Mouse (Mus musculus): ENCODE data around the gene Strn4. TPM values are rescaled to one million over a fixed set of nuclear protein-coding genes. Genes with fewer than 3 reads are reported as not detected.

Strn4 gene
- polyA plus RNA-seq, 2 experiments from 2014 or later: 19.2 TPM

DNA sequence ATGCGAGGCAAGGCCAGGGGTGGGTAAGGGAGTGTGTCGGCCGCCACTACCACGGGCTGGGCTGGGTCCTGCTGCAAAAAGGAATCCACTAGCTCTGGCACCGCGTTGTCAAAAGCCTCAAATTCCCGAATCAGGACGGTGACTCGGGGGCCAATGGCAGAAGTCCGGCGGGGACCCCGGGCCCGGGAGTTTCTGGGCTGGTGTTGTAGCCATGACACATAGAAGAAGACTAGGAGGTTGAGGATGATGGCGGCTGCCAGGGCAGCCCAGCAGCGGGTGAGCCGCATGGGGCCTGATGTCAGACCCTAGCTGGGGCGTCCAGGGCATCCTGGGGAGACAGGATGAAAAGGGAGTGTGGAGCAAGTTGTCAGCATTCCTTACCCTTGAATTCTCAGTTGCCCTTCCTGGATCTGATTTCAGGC lies 4.0 kb upstream of the Strn4 start:
- ATAC-seq: no peak

DNA sequence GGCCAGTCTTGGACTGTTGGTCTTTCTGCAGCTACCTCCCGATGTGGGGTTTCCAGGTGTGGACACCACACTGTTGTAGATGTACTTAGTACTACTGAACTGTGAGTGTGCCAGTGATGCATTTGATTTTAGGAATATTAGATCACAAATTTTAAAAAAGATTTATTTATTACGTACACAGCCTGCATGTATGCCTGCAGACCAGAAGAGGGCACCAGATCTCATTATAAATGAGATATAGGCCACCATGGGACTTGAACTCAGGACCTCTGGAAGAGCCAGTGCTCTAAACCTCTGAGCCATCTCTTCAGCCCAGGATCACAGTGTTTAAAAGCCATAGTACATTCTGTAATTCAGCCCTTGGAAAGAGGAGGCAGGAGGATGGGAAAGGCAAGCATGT lies 3.2 kb upstream of the Strn4 start:
- no peak for ATAC-seq

DNA sequence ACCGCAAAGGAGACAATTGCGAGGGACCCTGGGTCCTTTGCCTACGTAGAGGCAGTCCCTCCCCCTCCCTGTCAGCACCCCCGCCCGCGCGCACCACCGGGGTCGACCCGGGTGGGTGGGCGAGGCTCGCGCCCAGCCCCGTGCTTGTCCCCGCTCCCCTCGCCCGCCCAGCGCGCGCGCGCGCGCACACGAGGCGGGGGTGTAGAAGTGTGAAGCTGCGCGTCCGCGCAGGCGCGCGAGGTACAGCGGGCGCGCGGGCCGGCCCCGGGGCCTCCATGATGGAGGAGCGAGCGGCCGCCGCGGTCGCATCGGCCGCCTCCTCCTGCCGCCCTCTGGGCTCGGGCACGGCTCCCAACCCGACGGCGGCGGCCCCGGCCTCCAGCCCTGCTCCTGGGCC lies 387 bp downstream of the Strn4 start:
- peak; percentile 82 for ATAC-seq

DNA sequence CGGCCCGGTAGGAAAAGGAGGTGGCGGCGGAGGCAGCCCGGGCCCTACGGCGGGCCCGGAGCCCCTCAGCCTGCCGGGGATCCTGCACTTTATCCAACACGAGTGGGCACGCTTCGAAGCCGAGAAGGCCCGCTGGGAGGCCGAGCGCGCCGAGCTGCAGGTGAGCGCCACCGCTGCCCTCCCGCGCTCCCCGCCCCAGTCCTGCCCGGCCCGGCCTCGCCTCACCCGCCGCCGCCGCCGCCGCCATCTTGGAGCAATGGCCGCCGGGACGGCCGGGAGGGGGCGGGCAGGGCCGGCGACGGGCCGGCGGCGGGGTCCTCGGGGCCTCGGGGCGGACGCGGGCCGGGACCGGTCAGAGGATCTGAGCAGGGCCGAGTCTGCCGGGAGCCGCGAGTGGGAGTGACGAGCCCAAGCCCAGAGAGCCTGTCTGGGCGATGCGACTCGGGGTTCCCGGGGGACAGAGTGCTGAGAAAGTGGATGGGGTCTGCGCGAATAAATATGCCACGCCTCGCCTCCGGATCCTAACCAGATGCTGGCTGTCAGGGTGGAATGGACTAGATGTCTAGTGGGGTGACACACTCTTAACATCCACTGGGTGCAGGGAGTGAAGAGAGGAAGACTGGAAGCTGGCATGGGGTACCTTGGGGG lies 910 bp downstream of the Strn4 start, which contains the start of gene Fkrp:
Fkrp (minus strand) TSS at position 258 of the 648 bp plus-strand sequence.
- ATAC-seq: peak; percentile 53

DNA sequence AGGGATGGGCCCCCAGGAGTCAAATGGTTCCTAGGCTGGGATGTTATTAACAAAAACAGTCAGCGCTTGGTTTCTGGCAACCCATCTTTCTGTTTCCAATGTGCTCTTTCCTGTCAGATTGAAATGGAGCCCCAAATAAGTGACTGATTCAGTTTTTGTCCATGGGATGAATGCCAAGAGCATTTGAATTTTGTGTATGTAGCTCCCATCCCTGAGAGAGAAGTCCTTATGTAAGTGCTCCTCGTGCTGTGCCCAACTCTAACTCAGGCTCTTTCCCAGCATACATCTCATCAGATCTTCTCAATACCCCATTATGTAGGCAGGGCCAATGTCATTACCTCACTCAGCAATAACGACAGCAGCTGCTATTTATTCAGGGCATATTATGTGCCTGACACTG lies 2.0 kb downstream of the Strn4 start:
- no peak for ATAC-seq

DNA sequence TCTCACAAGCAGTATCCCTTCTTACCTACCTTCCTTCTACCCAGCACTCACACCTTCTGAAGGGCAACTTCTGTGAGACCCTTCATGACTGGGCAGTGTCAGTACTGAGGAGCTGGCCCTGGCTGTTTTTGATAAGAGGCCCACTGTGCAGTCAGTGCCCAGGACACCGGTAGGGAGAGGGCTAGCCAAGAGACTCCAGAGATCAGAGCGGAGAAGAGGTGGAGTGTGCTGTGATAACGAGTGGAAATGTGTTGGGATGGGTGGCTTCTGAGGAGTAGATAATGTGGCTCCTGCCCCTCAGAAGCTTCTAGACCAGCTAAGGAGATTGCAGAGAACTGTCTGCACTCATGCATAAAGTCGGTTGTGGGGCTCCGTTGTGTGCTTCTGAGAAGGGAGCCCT lies 4.1 kb downstream of the Strn4 start:
- ATAC-seq: no peak

DNA sequence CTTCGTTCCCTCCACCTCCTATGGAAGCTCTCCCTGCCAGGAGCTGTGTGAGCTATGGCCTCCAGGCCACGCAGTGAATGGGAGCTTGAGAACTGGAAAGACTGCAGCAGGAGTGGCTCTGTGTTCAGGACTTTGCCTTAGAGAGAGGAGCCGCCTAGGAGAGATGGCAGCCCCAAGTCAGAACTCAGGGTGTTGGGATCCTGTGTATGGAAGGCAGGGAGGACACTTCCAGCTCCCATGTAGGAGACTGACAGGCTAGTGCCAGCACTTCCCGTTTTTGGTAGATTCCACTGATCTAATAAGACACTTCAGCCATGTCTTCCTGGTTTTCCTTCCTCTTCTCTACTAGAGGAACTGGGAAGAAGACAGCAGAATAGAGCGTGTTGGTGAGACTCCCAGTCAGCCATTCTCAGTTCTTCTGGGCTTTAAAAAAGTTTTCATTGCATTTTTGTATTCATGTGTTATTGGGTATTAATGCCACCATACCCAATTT lies 4.6 kb downstream of the Strn4 start:
- no peak for ATAC-seq

DNA sequence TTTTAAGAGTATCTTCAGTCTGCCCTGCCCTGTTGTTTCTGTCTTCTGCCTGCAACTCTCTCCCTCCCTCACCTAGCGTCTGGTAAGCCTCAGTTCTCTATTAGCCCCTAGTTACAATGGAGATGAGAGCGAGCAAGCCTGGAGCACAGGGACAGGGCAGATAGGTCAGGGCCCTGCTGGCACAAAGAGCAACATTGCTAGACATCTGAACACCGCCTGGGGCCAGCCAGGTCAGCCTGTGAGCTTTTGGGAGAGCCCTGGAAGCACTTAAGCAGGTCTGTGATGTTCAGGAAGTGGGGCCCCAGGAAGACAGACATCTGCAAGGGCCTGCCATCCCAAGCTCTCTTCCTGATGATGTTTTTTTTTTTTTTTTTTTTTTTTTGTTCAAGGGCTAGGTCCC lies 5.4 kb downstream of the Strn4 start:
- ATAC-seq: no peak

DNA sequence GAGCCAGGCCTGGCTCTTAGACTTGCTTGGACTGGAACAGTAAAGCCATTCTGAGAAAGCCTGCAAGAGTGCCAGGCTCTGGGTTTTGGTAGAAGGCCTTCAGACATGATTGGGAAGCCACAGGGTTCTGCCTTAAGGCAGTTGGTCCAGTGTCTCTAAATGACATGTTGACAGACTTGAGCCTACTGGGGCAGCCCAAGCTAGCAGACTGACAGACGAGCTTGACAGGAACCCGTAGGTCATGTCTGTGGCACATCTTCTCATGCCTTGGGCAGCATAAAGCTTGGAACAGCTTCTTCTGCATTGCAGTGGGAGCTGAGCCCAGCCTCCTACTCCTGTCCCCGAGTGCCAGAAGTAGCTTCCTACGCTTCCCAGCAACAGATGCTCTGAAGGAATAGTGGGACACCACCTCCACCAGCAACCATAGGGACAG lies 6.0 kb downstream of the Strn4 start:
- no peak for ATAC-seq

DNA sequence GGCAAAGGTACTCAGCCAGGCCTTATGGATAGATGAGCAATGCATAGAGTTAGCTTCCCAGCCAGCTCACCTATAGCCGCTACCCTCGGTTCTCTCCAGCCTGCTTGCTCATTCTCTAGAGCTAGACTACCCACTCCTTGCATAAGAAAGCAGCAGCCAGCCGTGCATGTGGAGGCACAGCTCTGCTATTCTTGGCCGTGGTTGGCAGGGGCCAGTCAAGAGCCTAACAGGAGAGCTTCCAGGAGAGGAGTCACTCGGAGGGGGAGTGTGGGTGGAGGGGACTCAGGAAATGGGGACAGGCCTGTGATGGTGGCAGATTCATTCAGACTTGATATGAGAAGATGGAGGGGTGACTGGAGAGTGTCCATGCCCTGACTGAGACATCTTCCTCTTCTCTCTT lies 8.0 kb downstream of the Strn4 start:
- no peak for ATAC-seq

DNA sequence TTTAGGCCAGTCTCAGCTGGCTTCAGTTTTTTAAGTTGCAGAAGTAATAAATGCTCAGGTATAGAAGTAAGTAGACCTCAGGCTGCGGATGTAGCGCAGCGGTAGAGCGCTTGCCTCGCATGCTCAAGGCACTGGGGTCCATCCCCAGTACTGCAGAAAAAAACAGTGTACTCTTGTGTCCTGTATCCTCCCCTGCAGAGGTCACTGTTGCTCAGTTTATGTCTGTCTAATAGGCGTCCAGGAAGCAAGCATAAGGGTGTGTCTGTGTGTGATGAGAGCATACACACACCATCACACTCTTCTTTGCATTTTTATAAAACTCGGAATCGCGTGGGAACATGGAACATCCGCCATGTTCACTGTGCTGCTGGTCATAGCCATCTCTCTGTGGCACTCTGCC lies 10.1 kb downstream of the Strn4 start:
- peak; percentile 95 for ATAC-seq

DNA sequence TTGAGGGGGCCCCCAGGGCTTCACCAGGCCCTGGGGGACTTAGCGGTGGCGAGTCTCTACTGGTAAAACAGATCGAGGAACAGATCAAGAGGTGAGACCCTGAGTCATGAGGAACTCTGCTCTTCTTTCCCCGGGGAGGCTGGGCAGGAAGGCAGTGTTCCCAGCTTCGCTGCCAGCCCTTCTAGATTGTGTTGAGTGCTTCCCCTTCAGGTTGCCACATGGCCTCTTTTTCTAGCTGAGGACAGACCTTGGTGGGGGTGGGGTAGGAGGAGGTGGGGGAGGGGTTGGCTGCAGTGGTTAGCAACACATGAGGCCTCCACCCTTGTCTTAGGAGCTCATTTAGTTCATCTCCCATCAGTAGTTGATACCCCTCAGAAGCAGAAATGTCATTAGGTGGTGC lies 10.9 kb downstream of the Strn4 start:
- no peak for ATAC-seq

DNA sequence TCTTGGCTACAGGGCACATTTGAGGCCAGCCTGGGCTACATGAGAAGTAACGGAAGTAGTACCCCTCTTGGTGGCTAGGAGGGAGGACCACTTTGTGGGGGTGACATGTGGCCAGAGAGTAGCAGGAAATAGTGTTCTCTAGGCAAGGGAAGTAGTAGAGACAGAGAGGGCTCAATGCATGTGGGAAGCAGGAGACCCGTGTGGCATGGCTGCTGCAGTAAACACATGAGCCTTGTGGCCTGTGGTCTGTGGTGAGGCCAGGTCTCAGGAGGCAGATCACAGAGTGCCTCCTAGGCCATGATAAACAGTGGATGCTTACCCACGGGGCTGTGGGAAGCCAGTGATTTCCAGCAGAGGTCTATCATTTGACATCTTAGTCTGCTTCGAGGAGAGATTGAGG lies 11.6 kb downstream of the Strn4 start:
- ATAC-seq: no peak

DNA sequence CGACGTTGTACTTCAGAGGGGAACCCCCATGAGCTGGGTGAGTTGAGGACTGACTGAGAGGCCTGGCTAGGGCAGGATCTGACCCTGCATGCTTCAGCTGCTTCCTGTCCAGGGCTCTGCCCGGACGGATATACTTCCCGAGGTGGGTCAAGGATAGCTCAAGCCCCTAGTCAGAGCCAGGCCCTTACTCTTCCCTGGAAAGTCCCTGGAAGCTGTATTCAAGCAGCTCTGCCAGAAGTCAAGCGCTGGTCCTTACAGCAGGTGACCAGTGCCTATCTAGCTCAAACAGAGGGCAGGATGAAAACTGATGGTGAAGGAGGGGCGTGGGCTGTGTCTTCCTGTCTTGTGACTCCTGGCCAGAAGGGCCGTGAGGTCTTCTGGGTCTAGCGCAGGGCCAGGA lies 14.8 kb downstream of the Strn4 start:
- no peak for ATAC-seq

DNA sequence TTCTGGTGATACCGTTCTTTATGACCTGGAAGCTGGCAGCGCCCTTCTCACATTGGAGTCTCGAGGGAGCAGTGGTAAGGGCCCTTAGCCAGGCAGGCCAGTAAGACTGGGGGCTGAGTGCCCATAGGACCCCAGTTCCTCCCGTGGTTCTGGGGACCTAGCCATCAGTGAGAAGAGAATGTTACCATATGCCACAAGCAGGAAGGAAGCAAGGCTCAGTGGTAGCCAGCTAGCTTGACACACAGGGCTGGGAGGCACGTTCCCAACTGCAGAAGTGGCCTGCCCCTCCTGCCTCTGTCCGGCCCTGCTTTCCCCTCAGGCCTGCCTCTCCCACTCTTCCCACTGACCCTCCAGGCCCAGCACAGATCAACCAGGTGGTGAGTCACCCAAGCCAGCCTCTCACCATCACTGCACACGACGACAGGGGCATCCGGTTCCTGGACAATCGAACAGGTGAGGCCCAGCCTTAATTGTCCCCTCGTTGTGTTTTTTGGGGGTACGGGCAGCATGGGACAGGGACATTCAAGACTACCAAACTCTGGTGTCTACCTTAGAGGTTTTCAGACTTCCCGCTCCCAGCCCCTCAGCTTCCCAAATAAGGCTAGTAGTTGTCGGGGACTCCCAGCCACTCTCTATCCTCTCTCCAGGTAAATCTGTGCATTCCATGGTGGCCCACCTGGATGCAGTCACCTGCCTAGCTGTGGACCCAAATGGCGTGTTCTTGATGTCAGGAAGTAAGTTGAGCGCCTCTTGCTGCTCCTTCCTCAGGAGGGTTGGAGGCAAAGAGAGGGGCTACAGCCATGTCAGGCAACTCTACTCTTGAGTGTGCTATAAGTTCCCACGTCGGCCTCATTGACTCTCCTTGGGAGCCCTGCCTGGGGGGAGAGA lies 22.5 kb downstream of the Strn4 start:
- ATAC-seq: no peak

DNA sequence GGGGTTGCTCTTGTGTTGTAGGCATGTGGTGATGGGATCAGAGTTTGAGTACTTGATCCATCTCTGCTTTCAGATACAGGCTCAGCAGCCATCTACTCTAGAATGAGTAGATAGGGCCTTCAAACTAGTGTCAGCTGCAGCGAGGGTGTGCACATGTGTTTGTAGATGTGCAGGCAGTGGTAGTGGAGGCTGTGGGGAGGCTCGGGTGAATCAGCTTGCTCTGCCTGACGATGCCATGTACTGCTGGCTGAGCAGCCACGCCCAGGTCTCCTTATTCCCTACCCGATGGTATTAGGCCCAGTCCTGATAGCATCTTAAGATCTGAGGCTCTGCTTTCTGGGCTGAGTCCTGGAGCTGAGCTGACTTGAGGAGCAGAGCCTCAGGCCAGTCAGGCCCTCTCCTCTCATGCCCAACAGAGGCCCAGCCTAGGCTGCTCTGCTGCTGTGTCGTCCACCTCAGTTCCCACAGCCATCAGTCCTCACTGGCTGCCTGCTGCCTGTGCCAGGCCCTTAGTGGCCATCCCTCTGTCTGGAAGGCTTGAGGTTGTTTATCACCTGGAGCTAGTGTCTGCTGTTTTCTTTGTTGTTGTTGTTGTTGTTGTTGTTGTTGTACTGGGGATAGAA lies 23.2 kb downstream of the Strn4 start:
- ATAC-seq: no peak

DNA sequence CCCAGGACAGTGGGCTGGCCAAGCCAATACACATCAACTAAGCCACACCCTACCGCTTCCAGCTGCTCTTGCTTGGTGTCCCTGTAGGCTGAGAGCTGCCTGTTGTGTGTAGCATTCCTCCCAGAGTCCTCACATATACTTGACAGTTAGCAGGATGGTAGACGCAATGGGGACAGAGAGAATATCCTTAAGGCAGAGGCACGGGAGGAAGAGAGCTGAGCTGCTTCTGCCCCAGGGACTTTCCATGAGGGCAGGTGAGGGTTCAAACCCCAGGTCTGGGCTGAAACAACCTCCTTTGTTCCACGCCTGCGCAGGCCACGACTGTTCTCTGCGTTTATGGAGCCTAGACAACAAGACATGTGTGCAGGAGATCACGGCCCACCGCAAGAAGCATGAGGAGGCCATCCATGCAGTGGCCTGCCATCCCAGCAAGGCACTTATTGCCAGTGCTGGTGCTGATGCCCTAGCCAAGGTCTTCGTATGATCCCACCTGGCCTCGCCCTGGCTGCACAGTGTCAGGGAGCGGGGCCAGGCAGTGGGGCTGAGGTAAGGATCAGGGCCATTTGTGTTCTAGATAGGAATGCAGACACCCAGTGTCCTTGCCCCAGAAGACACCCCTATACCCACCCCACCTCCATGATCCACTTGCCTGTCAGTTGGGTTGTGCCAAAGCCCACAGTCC lies 23.9 kb downstream of the Strn4 start:
- no peak for ATAC-seq

DNA sequence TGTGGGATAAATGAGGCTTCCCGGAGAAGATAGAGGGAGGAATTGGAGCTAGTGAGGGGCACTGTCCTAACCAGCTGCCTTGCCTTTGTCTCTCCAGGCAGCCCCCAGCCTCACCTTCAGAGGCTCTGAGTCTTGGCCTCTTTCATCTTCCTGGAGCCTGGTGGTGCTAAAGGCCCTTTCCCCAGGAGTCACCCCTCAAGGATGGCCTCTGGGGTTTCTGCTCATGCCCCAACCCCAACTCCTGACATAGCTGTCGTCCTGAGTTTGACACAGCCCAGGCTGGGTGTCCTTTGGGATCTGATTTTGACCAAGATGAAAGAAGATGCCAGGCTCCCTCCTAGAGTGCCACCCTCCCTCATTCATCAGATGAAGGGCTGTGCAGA lies 24.4 kb downstream of the Strn4 start:
- ATAC-seq: no peak

DNA sequence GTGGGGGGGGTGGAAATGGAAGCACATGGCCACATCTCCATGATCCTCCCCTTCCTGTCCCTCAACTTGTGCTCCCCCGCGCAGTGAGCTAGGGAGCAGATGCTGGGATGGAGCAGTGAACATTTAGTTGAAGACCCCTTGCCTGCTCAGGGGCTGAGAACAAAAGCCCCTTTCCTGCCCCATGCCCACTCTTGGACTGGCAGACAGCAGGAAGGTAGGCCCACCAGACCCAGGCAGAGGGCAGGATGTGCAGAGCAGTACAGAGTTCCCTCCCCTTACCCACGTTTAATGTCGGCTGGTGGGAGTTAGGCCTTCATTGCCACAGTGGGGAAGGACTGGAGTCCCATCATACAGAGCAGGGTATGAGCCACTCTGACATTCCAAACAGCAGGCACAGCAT lies 25.4 kb downstream of the Strn4 start:
- ATAC-seq: no peak

DNA sequence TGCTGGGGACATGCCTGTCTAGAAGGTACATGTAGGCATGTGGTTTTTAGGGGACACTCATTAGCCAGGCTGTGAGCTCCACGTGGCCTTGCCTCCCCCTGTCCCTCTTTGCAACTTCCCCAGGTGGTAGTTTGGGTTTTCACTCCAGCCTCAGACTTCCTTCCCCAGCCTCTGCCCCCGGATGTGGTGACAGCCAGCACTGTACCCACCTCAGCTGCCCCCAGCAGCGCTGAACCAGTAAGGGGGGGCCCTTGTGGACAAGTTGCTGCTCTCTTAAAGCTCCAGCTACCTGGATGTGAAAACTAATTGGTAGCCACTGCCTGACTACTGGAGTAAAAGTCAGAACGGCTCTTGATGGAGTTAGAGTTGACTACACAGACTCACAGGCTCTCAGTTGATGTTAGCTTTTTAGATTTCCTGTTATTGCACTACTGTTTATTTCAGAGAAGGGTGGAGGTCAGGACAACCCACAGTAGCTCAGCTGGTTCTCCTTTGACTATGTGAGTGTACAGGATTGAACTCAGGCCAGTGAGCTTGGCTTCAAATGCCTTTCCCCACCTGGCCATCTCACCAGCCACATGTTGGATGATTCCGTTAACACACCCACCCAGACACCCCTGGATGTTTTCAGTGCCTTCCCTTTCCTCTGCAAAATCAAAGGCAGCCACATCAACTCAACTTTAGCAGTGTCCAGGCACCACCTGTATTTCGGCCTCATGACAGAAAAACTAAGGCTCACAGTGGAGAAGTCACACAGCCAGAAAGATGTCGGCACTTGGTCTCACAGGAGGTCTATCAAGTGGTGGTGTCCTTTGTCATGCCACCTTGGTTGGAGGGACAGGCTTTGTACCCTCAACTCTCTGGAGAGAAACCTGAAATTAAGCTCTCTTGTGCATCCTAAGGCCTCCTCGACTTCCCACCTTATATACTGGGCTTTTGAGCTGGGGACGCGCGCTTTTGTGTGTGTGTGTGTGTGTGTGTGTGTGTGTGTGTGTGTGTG lies 26.2 kb downstream of the Strn4 start:
- ATAC-seq: peak; percentile 67

DNA sequence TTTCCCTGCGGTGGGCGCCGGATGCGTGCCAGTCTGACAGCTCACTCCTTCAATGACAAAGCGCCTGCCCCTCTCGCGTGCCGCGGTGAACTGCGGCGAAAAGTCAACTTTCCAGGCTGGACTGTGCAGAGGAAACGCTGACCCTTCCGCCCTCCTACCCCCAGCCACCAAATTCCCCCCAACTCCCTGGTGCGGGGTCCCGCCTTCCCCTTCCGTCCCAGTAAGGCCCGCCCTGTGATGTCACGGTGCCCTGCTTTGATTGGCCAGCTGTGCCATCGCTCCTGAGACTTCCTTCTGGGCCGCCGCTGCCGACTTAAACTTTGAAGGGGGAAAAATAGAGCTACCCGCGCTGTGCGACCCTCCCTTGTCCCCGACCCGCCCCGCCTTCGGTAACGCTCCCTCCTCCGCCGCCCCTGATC lies 27.0 kb downstream of the Strn4 start, which contains the start of gene Prkd2:
Prkd2 (plus strand) TSS at position 258 of the 419 bp plus-strand sequence.
- ATAC-seq: peak; percentile 44

All from CD4-positive, CD25-positive, alpha-beta regulatory T cell, adult 4 months (primary cell).